8 mouse cellular contexts compared by ENCODE assay signal in genomic region chr9:92374705-92375199, GRCm38 (mm10).
DNase-seq lines count a peak whose midpoint lies in the region; ATAC-seq and TF ChIP-seq lines count a peak whose summit lies in the region.

No protein-coding gene starts in this region.

- H3K9ac ChIP-seq in heart, embryonic 16.5 days (ENCODE audit: low read length) = no peak overlapping the region
- H3K9ac ChIP-seq in liver, embryonic 13.5 days = no peak overlapping the region

- no peaks in the 10 kb centered on the region for H3K36me3 ChIP-seq in heart, embryonic 16.5 days (ENCODE audit: control insufficient read depth, insufficient read depth)
- H3K36me3 ChIP-seq in liver, embryonic 13.5 days = no peaks in the 10 kb centered on the region
- no peaks in the 10 kb centered on the region for H3K36me3 ChIP-seq in small intestine, adult 2 months (ENCODE audit: control insufficient read depth, insufficient read depth, low read length)

- peak; percentile 72 for ATAC-seq in heart, embryonic 16.5 days (replicated peaks; ENCODE audit: extremely low read depth, insufficient read depth, low FRiP score)
- 0 out of 2 replicates have a peak, but pooled peaks have one; percentile 18 for ATAC-seq in liver, embryonic 13.5 days (ENCODE audit: low read depth)

- no peaks in the 10 kb centered on the region for H3K9me3 ChIP-seq in heart, embryonic 16.5 days (replicated peaks; ENCODE audit: control insufficient read depth, low read length)
- no peaks in the 10 kb centered on the region for H3K9me3 ChIP-seq in liver, embryonic 13.5 days (replicated peaks)

- no peak for TF ChIP-seq CTCF in small intestine, adult 2 months (IDR thresholded peaks at IDR 0.05; ENCODE audit: extremely low read depth, insufficient read length, insufficient replicate concordance, low read depth, low read length)

- peaks cover 8% of the 10 kb centered on the region for H3K4me1 ChIP-seq in heart, embryonic 16.5 days (ENCODE audit: control insufficient read depth, insufficient read depth, low read length)
- H3K4me1 ChIP-seq in liver, embryonic 13.5 days (replicated peaks) = no peaks in the 10 kb centered on the region
- H3K4me1 ChIP-seq in small intestine, adult 2 months (ENCODE audit: control insufficient read depth, insufficient read depth, insufficient read length, low read length) = peaks cover 8% of the 10 kb centered on the region; the same call in 1 of the 2 replicates

- H3K27ac ChIP-seq in heart, embryonic 16.5 days (ENCODE audit: low read length) = no peak overlapping the region
- H3K27ac ChIP-seq in liver, embryonic 13.5 days = no peak overlapping the region
- peak overlapping the region; percentile 9; the same call in 1 of the 2 replicates for H3K27ac ChIP-seq in small intestine, adult 2 months (ENCODE audit: insufficient read depth, low read depth, low read length)

- TF ChIP-seq POLR2A in small intestine, adult 2 months (IDR thresholded peaks at IDR 0.05; ENCODE audit: low read depth, low read length) = no peak

- H3K27me3 ChIP-seq in heart, embryonic 16.5 days (ENCODE audit: control insufficient read depth, insufficient read depth, low read length) = no peaks in the 10 kb centered on the region
- no peaks in the 10 kb centered on the region for H3K27me3 ChIP-seq in liver, embryonic 13.5 days
- no peaks in the 10 kb centered on the region for H3K27me3 ChIP-seq in small intestine, adult 2 months (ENCODE audit: control insufficient read depth, insufficient read depth, low read length)

- DNase-seq in 3134 (ENCODE audit: extremely low read depth, insufficient read length, low spot score) = peak; percentile 76
- peak; percentile 88 for DNase-seq in Muller cell, postnatal 12 days (ENCODE audit: inconsistent ontology term)
- DNase-seq in liver, embryonic 13.5 days = no peak
- no peak for DNase-seq in right cerebral cortex, adult 18-20 months
- no peak for DNase-seq in B cell, adult 2 months
- DNase-seq in spleen, adult 12 weeks (ENCODE audit: low spot score) = no peak

- 29% methylated on average over 7 of the region's 7 CpGs for WGBS in heart, embryonic 16.5 days
- WGBS in liver, embryonic 13.5 days (ENCODE audit: insufficient replicate concordance) = 17% methylated on average over 7 of the region's 7 CpGs
- 17% methylated on average over 7 of the region's 7 CpGs for WGBS in small intestine, adult 2 months

- no peak overlapping the region for H3K4me3 ChIP-seq in heart, embryonic 16.5 days (ENCODE audit: low read length)
- no peak overlapping the region for H3K4me3 ChIP-seq in liver, embryonic 13.5 days (replicated peaks)
- H3K4me3 ChIP-seq in small intestine, adult 2 months (ENCODE audit: low read depth, low read length) = no peak overlapping the region

- H3K4me2 ChIP-seq in heart, embryonic 16.5 days (ENCODE audit: low read depth, low read length) = no peak overlapping the region
- H3K4me2 ChIP-seq in liver, embryonic 13.5 days = no peak overlapping the region

Comparison
In these comparisons a context has a peak if more than half of its experiments do, and no peak if none do; other contexts are left out.
1. DNase-seq: peak in 3134 (single experiment) and Muller cell, postnatal 12 days (single experiment); none in liver, embryonic 13.5 days (single experiment), right cerebral cortex, adult 18-20 months (single experiment), B cell, adult 2 months (0 of 2) and spleen, adult 12 weeks (single experiment).